Mouse (Mus musculus) G1E (cell line): ENCODE data around the gene Fkbp8.

ENCODE experiments used
- CTCF ChIP-seq: IDR thresholded peaks from 2 replicates; pipeline ENCODE4 v1.5.1; 2012; ENCODE audit warnings: low read depth, low read length, inconsistent platforms, mixed read lengths
- POLR2AphosphoS5 ChIP-seq: IDR thresholded peaks from 2 replicates; pipeline ENCODE4 v1.6.1; 2012; ENCODE audit warnings: low read depth, low read length, inconsistent platforms; ENCODE audit not compliant: insufficient replicate concordance

DNA sequence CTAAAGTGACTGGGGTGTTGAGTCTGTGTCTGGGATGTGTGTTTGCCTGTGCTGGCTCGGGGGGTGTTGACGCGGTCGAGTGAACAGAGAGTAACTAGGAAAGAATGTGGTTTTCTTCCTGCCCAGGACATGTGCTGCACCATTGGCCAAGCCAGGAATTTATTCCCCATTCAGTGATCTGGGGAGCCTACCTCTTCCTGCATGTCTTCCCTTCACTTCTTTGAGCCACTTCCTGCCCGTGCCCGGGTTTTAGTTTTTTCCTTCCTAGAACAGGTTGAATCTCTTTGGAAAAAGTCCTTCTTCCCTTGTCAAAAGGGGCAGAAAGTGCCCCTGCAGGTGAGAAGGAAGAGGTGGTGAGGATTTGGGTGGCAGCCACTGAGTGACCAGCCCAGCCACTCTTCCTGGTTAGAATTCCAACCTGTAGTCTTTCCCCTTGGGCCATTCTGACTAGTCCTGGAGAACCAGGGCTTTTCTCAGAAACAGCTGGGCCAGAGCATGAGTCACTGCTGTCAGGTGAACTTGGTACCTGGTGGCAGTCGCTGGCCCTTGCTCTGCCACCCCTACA, 13.1 kb downstream of the Fkbp8 start:
- TF ChIP-seq CTCF (no peak), POLR2AphosphoS5 (no peak)
